ENCODE assay signal across 9 mouse cellular contexts in the genomic region with DNA sequence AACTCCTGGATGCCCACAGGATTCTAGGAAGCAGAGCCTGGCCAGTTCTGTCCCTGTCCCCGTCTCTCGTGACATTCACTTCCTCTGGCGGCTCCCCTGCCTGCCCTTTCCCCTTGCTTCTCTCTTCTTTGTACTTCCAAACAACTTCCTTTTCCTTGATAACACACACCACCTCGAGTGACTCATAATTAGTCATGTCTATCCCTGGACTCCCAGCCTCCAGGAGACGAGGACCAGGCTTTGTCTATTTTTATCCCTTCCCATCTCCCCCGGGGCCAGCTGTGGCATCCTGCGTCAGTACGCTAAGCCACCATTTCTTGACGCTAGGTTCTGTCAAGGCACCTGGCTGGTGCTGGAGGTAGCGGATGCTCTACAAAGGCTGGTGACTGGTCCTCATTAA. TPM values are rescaled to one million over a fixed set of nuclear protein-coding genes. Genes with fewer than 3 reads are reported as not detected.
A peak's percentile ranks its signal among the peaks of the same experiment; 100 is the strongest.
DNase-seq lines count a peak whose midpoint lies in the region; ATAC-seq and TF ChIP-seq lines count a peak whose summit lies in the region.
"Had no signal": no experiment of that assay in that cellular context is flagged by ENCODE, and none has a peak within 500 bp of the region (broad histone marks: within the 10 kb centered on the region; RNA-seq: fewer than 3 reads in every experiment).

No protein-coding gene starts in this region.

- H3K4me1 ChIP-seq in heart, embryonic 16.5 days (ENCODE audit: control insufficient read depth, insufficient read depth, low read length), result peaks cover 11% of the 10 kb centered on the region
- peaks cover 28% of the 10 kb centered on the region for H3K4me1 ChIP-seq in liver, embryonic 15.5 days (replicated peaks)
- no peaks in the 10 kb centered on the region for H3K4me1 ChIP-seq in forebrain, postnatal 0 days (ENCODE audit: insufficient read depth)

- DNase-seq in left cerebral cortex, adult 9 months (ENCODE audit: low spot score in 2 of 2), result peak; percentile 46 to 48
- no peak for DNase-seq in left cerebral cortex, adult 8-10 months (ENCODE audit: low spot score in 2 of 2)
- peak; percentile 67 for DNase-seq in adrenal gland, adult 8-10 months
- DNase-seq in forebrain, postnatal 0 days, result no peak
- no peak for DNase-seq in spleen, adult 12 weeks (ENCODE audit: low spot score)
- DNase-seq in spleen, postnatal 14 days (ENCODE audit: low spot score in 2 of 2), result no peak

- WGBS in heart, embryonic 16.5 days, result 8% methylated on average over 10 of the region's 10 CpGs
- 46% methylated on average over 10 of the region's 10 CpGs for WGBS in liver, embryonic 15.5 days (ENCODE audit: insufficient replicate concordance)
- WGBS in forebrain, postnatal 0 days, result 53% methylated on average over 10 of the region's 10 CpGs

- no peak overlapping the region; the same call in 1 of the 2 replicates for H3K9ac ChIP-seq in heart, embryonic 16.5 days (ENCODE audit: low read length)
- H3K9ac ChIP-seq in liver, embryonic 15.5 days, result no peak overlapping the region
- H3K9ac ChIP-seq in forebrain, postnatal 0 days, result no peak overlapping the region

- peak overlapping the region; percentile 42 for H3K27ac ChIP-seq in heart, embryonic 16.5 days (ENCODE audit: low read length)
- peak overlapping the region; percentile 69; the same call in 1 of the 2 replicates for H3K27ac ChIP-seq in liver, embryonic 15.5 days (replicated peaks)
- no peak overlapping the region for H3K27ac ChIP-seq in forebrain, postnatal 0 days (ENCODE audit: low read depth, low read length)

- no peak for TF ChIP-seq CTCF in forebrain, postnatal 0 days (IDR thresholded peaks at IDR 0.05; ENCODE audit: low read depth)

- no peaks in the 10 kb centered on the region for H3K27me3 ChIP-seq in heart, embryonic 16.5 days (ENCODE audit: control insufficient read depth, insufficient read depth, low read length)
- H3K27me3 ChIP-seq in liver, embryonic 15.5 days, result no peaks in the 10 kb centered on the region
- no peaks in the 10 kb centered on the region for H3K27me3 ChIP-seq in forebrain, postnatal 0 days (ENCODE audit: insufficient read depth, low read length)

- H3K4me3 ChIP-seq in heart, embryonic 16.5 days (ENCODE audit: low read length), result no peak overlapping the region
- no peak overlapping the region for H3K4me3 ChIP-seq in liver, embryonic 15.5 days (replicated peaks)
- H3K4me3 ChIP-seq in forebrain, postnatal 0 days (ENCODE audit: low read depth, low read length), result no peak overlapping the region

- H3K9me3 ChIP-seq in heart, embryonic 16.5 days (replicated peaks; ENCODE audit: control insufficient read depth, low read length), result no peaks in the 10 kb centered on the region
- no peaks in the 10 kb centered on the region for H3K9me3 ChIP-seq in liver, embryonic 15.5 days (replicated peaks)
- no peaks in the 10 kb centered on the region for H3K9me3 ChIP-seq in forebrain, postnatal 0 days (ENCODE audit: low read length)

- H3K36me3 ChIP-seq in heart, embryonic 16.5 days (ENCODE audit: control insufficient read depth, insufficient read depth), result no peaks in the 10 kb centered on the region
- no peaks in the 10 kb centered on the region for H3K36me3 ChIP-seq in liver, embryonic 15.5 days (replicated peaks)
- H3K36me3 ChIP-seq in forebrain, postnatal 0 days (ENCODE audit: insufficient read depth), result no peaks in the 10 kb centered on the region

- ATAC-seq in heart, embryonic 16.5 days (replicated peaks; ENCODE audit: extremely low read depth, insufficient read depth, low FRiP score), result peak; percentile 71
- ATAC-seq in liver, embryonic 15.5 days (ENCODE audit: insufficient read depth), result no peak
- no peak for ATAC-seq in forebrain, postnatal 0 days

- peak overlapping the region; percentile 48 for H3K4me2 ChIP-seq in heart, embryonic 16.5 days (ENCODE audit: low read depth, low read length)
- no peak overlapping the region for H3K4me2 ChIP-seq in liver, embryonic 15.5 days
- no peak overlapping the region for H3K4me2 ChIP-seq in forebrain, postnatal 0 days (ENCODE audit: low read depth)

RNA-seq across cellular contexts. Expression of a gene that starts 15.9 kb away (rescaled TPM):
- 10 to 100 TPM; 54.4 to 63.1 (median 59.4) TPM for total RNA-seq in left cerebral cortex, adult 8-10 months (2022)
- total RNA-seq in adrenal gland, adult 8-10 months (2022), result 10 to 100 TPM; 22.1 to 32.4 (median 26.6) TPM
- polyA plus RNA-seq in heart, embryonic 16.5 days (2015; fragmentation: Nextera tagmentation; extraction: Ambion mirVana), result 3.5 and 3.9 TPM in 2 replicates
- polyA plus RNA-seq in liver, embryonic 15.5 days (2015; fragmentation: Nextera tagmentation; extraction: Ambion mirVana), result 2.6 and 2.9 TPM in 2 replicates
- total RNA-seq in forebrain, postnatal 0 days (2014; rRNA removed), result 17.4 and 36.7 TPM in 2 replicates
- 3.8 and 6.7 TPM in 2 replicates for polyA plus RNA-seq in forebrain, postnatal 0 days (2015; fragmentation: Nextera tagmentation; extraction: Ambion mirVana)

RNA-seq across cellular contexts. Expression of a gene that starts 16.4 kb away (rescaled TPM):
- 10 to 100 TPM; 26.1 to 38.4 (median 32.5) TPM for total RNA-seq in left cerebral cortex, adult 8-10 months (2022)
- 10 to 100 TPM; 22.8 to 28.3 (median 26.7) TPM for total RNA-seq in adrenal gland, adult 8-10 months (2022)
- 40.3 and 42.9 TPM in 2 replicates for polyA plus RNA-seq in heart, embryonic 16.5 days (2015; fragmentation: Nextera tagmentation; extraction: Ambion mirVana)
- polyA plus RNA-seq in liver, embryonic 15.5 days (2015; fragmentation: Nextera tagmentation; extraction: Ambion mirVana), result 20.9 and 23.2 TPM in 2 replicates
- total RNA-seq in forebrain, postnatal 0 days (2014; rRNA removed), result 46.2 and 63.4 TPM in 2 replicates
- polyA plus RNA-seq in forebrain, postnatal 0 days (2015; fragmentation: Nextera tagmentation; extraction: Ambion mirVana), result 52.2 and 53.0 TPM in 2 replicates

RNA-seq across cellular contexts. Expression of a gene that starts 36.1 kb away (rescaled TPM):
- total RNA-seq in left cerebral cortex, adult 8-10 months (2022), result under 1 TPM in 1 of 4 experiments, not detected in 3; 0.13 TPM
- total RNA-seq in adrenal gland, adult 8-10 months (2022), result not detected
- polyA plus RNA-seq in heart, embryonic 16.5 days (2015; fragmentation: Nextera tagmentation; extraction: Ambion mirVana), result not detected in 2 replicates
- not detected in 2 replicates for polyA plus RNA-seq in liver, embryonic 15.5 days (2015; fragmentation: Nextera tagmentation; extraction: Ambion mirVana)
- total RNA-seq in forebrain, postnatal 0 days (2014; rRNA removed), result 0.14 TPM in 1 of 2 replicates, not detected in the other
- not detected in 2 replicates for polyA plus RNA-seq in forebrain, postnatal 0 days (2015; fragmentation: Nextera tagmentation; extraction: Ambion mirVana)
- polyA plus RNA-seq: spleen, adult 2 months had no signal

Comparison
In these comparisons a context has a peak if more than half of its experiments do, and no peak if none do; other contexts are left out.
1. DNase-seq: peak in left cerebral cortex, adult 9 months (2 of 2) and adrenal gland, adult 8-10 months (single experiment); none in left cerebral cortex, adult 8-10 months (0 of 2), forebrain, postnatal 0 days (single experiment), spleen, adult 12 weeks (single experiment) and spleen, postnatal 14 days (0 of 2).